Mouse (Mus musculus): ENCODE data around the gene Ptprt. TPM values are rescaled to one million over a fixed set of nuclear protein-coding genes. Genes with fewer than 3 reads are reported as not detected.

Ptprt gene
- polyA plus RNA-seq, 1 experiment from 2014 or later: 0.26 TPM

- no peak overlapping the region for H3K9ac ChIP-seq (ENCODE audit: low read length)
- H3K4me2 ChIP-seq (ENCODE audit: low read depth, low read length): no peak overlapping the region
- H3K27ac ChIP-seq (ENCODE audit: low read length): no peak overlapping the region
- ATAC-seq (ENCODE audit: insufficient read depth, low FRiP score): no peak
- H3K4me1 ChIP-seq (ENCODE audit: control insufficient read depth, insufficient read depth, low read length): no peaks in the 10 kb centered on the region
- H3K4me3 ChIP-seq (replicated peaks; ENCODE audit: low read length): no peak overlapping the region
- H3K36me3 ChIP-seq (ENCODE audit: control insufficient read depth, insufficient read depth, low read length): no peaks in the 10 kb centered on the region
- H3K27me3 ChIP-seq (ENCODE audit: control insufficient read depth, insufficient read depth, low read length): no peaks in the 10 kb centered on the region
- no peaks in the 10 kb centered on the region for H3K9me3 ChIP-seq (replicated peaks; ENCODE audit: control insufficient read depth, low read length)
- 62% methylated on average over 6 of the region's 6 CpGs for WGBS
Measured at GRCm38 (mm10) chr2:162568308-162569100, 92.4 kb downstream of the Ptprt start.

DNA sequence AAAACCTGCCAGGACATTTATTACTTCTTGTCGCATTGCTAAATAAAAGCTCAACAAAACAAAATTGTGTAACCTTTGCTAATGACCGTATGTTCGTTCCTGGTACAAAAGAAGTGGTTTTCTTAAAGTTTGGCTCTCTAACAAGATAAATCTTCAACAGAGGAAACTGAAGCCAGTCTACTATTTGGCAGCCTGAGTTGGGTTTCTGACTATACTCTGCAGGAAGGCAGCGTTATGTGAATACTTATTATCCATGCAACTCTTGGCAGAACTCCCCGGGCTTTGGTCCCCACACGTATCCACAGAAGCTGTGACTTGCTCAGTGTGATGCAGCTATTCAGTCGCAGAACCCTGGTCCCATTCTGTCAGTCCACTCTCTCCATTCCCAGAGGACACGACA, 112.6 kb downstream of the Ptprt start:
- Histone ChIP-seq H3K4me1 (ENCODE audit: control insufficient read depth, insufficient read depth, low read length) (no peaks in the 10 kb centered on the region), H3K27me3 (ENCODE audit: control insufficient read depth, insufficient read depth, low read length) (no peaks in the 10 kb centered on the region), H3K4me3 (replicated peaks; ENCODE audit: low read length) (no peak overlapping the region), H3K9me3 (replicated peaks; ENCODE audit: control insufficient read depth, low read length) (no peaks in the 10 kb centered on the region), H3K36me3 (ENCODE audit: control insufficient read depth, insufficient read depth, low read length) (no peaks in the 10 kb centered on the region), H3K9ac (ENCODE audit: low read length) (no peak overlapping the region), H3K4me2 (ENCODE audit: low read depth, low read length) (no peak overlapping the region), H3K27ac (ENCODE audit: low read length) (no peak overlapping the region)
- ATAC-seq (ENCODE audit: insufficient read depth, low FRiP score): no peak
- WGBS: 80% methylated on average over 8 of the region's 8 CpGs

DNA sequence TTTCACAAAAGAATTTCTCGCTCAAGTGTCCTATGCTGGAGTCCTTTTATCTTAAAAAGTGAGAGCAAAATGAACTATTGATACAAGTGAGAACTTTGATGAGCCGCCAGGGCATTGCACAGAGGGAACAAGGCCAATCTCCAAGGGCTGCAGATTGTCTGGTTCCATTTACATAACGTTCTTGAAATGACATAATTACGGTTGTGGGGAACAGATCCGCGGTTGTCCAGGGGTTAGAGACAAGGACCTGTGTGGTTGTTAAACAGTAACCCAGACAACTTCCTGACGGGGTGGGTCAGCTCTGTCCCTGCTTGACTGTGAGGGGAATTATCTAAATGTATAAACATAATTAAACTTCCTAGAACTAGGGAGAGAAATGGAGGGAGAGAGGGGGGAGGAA, 129.3 kb downstream of the Ptprt start:
- ATAC-seq (ENCODE audit: insufficient read depth, low FRiP score): no peak
- Histone ChIP-seq H3K4me1 (ENCODE audit: control insufficient read depth, insufficient read depth, low read length) (no peaks in the 10 kb centered on the region), H3K27me3 (ENCODE audit: control insufficient read depth, insufficient read depth, low read length) (no peaks in the 10 kb centered on the region), H3K27ac (ENCODE audit: low read length) (no peak overlapping the region), H3K9ac (ENCODE audit: low read length) (no peak overlapping the region), H3K4me3 (replicated peaks; ENCODE audit: low read length) (no peak overlapping the region), H3K9me3 (replicated peaks; ENCODE audit: control insufficient read depth, low read length) (no peaks in the 10 kb centered on the region), H3K4me2 (ENCODE audit: low read depth, low read length) (no peak overlapping the region), H3K36me3 (ENCODE audit: control insufficient read depth, insufficient read depth, low read length) (no peaks in the 10 kb centered on the region)
- WGBS: 28% methylated on average over 7 of the region's 7 CpGs

GRCm38 (mm10) chr2:162528911-162529310, 132.0 kb downstream of the Ptprt start:
- Histone ChIP-seq H3K9me3 (replicated peaks; ENCODE audit: control insufficient read depth, low read length) (no peaks in the 10 kb centered on the region), H3K4me2 (ENCODE audit: low read depth, low read length) (no peak overlapping the region), H3K9ac (ENCODE audit: low read length) (no peak overlapping the region), H3K27ac (ENCODE audit: low read length) (no peak overlapping the region), H3K36me3 (ENCODE audit: control insufficient read depth, insufficient read depth, low read length) (no peaks in the 10 kb centered on the region), H3K27me3 (ENCODE audit: control insufficient read depth, insufficient read depth, low read length) (no peaks in the 10 kb centered on the region), H3K4me1 (ENCODE audit: control insufficient read depth, insufficient read depth, low read length) (no peaks in the 10 kb centered on the region), H3K4me3 (replicated peaks; ENCODE audit: low read length) (no peak overlapping the region)
- no peak for ATAC-seq (ENCODE audit: insufficient read depth, low FRiP score)
- 89% methylated on average over 3 of the region's 3 CpGs for WGBS

GRCm38 (mm10) chr2:162515993-162516392, 145.0 kb downstream of the Ptprt start:
- Histone ChIP-seq H3K4me3 (replicated peaks; ENCODE audit: low read length) (no peak overlapping the region), H3K27me3 (ENCODE audit: control insufficient read depth, insufficient read depth, low read length) (no peaks in the 10 kb centered on the region), H3K27ac (ENCODE audit: low read length) (no peak overlapping the region), H3K36me3 (ENCODE audit: control insufficient read depth, insufficient read depth, low read length) (no peaks in the 10 kb centered on the region), H3K4me1 (ENCODE audit: control insufficient read depth, insufficient read depth, low read length) (no peaks in the 10 kb centered on the region), H3K9me3 (replicated peaks; ENCODE audit: control insufficient read depth, low read length) (no peaks in the 10 kb centered on the region), H3K4me2 (ENCODE audit: low read depth, low read length) (no peak overlapping the region), H3K9ac (ENCODE audit: low read length) (no peak overlapping the region)
- ATAC-seq (ENCODE audit: insufficient read depth, low FRiP score): no peak
- 69% methylated on average over 8 of the region's 8 CpGs for WGBS

DNA sequence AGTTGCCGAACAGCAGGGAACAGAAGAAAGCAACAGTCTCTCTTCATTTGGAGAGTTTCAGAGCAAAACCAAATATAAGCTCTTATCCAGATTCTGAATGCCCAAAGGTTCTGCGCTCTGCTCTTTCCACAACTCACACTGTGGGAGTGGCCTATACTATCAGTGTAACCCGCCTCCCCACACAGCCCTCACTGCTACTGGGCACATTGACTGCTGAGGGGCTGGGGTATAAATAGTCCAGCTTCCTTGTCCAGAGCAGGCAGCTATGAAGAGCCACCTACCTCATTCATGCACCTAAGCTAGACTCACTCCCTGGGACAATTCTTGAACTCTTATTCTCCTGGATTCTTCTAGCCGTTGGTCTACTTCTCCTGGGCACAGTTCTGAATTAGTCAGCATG, 147.9 kb downstream of the Ptprt start:
- no peaks in the 10 kb centered on the region for H3K36me3 ChIP-seq (ENCODE audit: control insufficient read depth, insufficient read depth, low read length)
- H3K27me3 ChIP-seq (ENCODE audit: control insufficient read depth, insufficient read depth, low read length): no peaks in the 10 kb centered on the region
- ATAC-seq (ENCODE audit: insufficient read depth, low FRiP score): no peak
- H3K27ac ChIP-seq (ENCODE audit: low read length): no peak overlapping the region
- H3K9ac ChIP-seq (ENCODE audit: low read length): no peak overlapping the region
- no peak overlapping the region for H3K4me2 ChIP-seq (ENCODE audit: low read depth, low read length)
- no peak overlapping the region for H3K4me3 ChIP-seq (replicated peaks; ENCODE audit: low read length)
- H3K4me1 ChIP-seq (ENCODE audit: control insufficient read depth, insufficient read depth, low read length): no peaks in the 10 kb centered on the region
- H3K9me3 ChIP-seq (replicated peaks; ENCODE audit: control insufficient read depth, low read length): no peaks in the 10 kb centered on the region
- 81% methylated on average over 4 of the region's 4 CpGs for WGBS

- 73% methylated on average over 1 of the region's 1 CpGs for WGBS
- H3K9me3 ChIP-seq (replicated peaks; ENCODE audit: control insufficient read depth, low read length): no peaks in the 10 kb centered on the region
- no peaks in the 10 kb centered on the region for H3K36me3 ChIP-seq (ENCODE audit: control insufficient read depth, insufficient read depth, low read length)
- no peak for ATAC-seq (ENCODE audit: insufficient read depth, low FRiP score)
- H3K4me1 ChIP-seq (ENCODE audit: control insufficient read depth, insufficient read depth, low read length): no peaks in the 10 kb centered on the region
- no peak overlapping the region for H3K27ac ChIP-seq (ENCODE audit: low read length)
- no peaks in the 10 kb centered on the region for H3K27me3 ChIP-seq (ENCODE audit: control insufficient read depth, insufficient read depth, low read length)
- H3K4me2 ChIP-seq (ENCODE audit: low read depth, low read length): no peak overlapping the region
- H3K9ac ChIP-seq (ENCODE audit: low read length): no peak overlapping the region
- no peak overlapping the region for H3K4me3 ChIP-seq (replicated peaks; ENCODE audit: low read length)
Measured at GRCm38 (mm10) chr2:162512094-162512493, 148.9 kb downstream of the Ptprt start.

DNA sequence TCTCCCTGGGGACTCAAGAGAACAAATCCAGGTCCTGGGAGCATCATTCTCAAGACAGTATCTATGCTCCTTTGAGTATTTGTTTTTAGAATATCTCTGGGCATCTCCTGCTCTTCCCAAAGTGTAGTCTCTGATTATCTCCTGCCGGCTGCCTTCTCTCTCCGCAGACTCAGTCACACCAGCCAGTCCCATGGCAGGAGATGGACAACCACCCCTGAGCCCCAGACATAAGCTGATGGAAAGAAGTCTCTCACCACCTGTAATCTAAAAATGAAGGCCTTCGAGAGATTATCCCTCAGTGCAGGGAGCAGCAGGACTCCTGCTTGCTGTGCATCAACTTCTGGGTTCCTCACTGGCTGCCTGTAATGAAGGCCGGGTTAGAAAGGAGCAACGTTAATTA, 151.9 kb downstream of the Ptprt start:
- no peak overlapping the region for H3K4me3 ChIP-seq (replicated peaks; ENCODE audit: low read length)
- ATAC-seq (ENCODE audit: insufficient read depth, low FRiP score): no peak

GRCm38 (mm10) chr2:162507664-162508063, 153.3 kb downstream of the Ptprt start:
- no peak overlapping the region for H3K9ac ChIP-seq (ENCODE audit: low read length)
- H3K27me3 ChIP-seq (ENCODE audit: control insufficient read depth, insufficient read depth, low read length): no peaks in the 10 kb centered on the region
- no peak overlapping the region for H3K4me3 ChIP-seq (replicated peaks; ENCODE audit: low read length)
- H3K27ac ChIP-seq (ENCODE audit: low read length): no peak overlapping the region
- H3K36me3 ChIP-seq (ENCODE audit: control insufficient read depth, insufficient read depth, low read length): no peaks in the 10 kb centered on the region
- no peaks in the 10 kb centered on the region for H3K4me1 ChIP-seq (ENCODE audit: control insufficient read depth, insufficient read depth, low read length)
- WGBS: 88% methylated on average over 10 of the region's 10 CpGs
- no peak overlapping the region for H3K4me2 ChIP-seq (ENCODE audit: low read depth, low read length)
- ATAC-seq (ENCODE audit: insufficient read depth, low FRiP score): no peak
- no peaks in the 10 kb centered on the region for H3K9me3 ChIP-seq (replicated peaks; ENCODE audit: control insufficient read depth, low read length)

More for the DNA sequence above, 151.9 kb downstream of the Ptprt start:
- Histone ChIP-seq H3K27me3 (ENCODE audit: control insufficient read depth, insufficient read depth, low read length) (no peaks in the 10 kb centered on the region), H3K9me3 (replicated peaks; ENCODE audit: control insufficient read depth, low read length) (no peaks in the 10 kb centered on the region), H3K9ac (ENCODE audit: low read length) (no peak overlapping the region), H3K27ac (ENCODE audit: low read length) (no peak overlapping the region), H3K4me2 (ENCODE audit: low read depth, low read length) (no peak overlapping the region), H3K36me3 (ENCODE audit: control insufficient read depth, insufficient read depth, low read length) (no peaks in the 10 kb centered on the region), H3K4me1 (ENCODE audit: control insufficient read depth, insufficient read depth, low read length) (no peaks in the 10 kb centered on the region)
- WGBS: 79% methylated on average over 5 of the region's 5 CpGs

Data from stomach, embryonic 16.5 days (tissue).